Mouse (Mus musculus) liver, adult 2 months (tissue): ENCODE results near the gene Sfxn5.

Experiments used
- CTCF ChIP-seq: fragments of 200-500 bp; IDR thresholded peaks from 2 replicates; pipeline ENCODE4 v1.5.1; 2011; ENCODE audit warnings: low read depth, low read length, control low read depth
- POLR2A ChIP-seq: fragments of 200-500 bp; IDR thresholded peaks from 2 replicates; pipeline ENCODE4 v1.6.1; 2011; ENCODE audit warnings: low read length, control low read depth; ENCODE audit not compliant: insufficient read depth; ENCODE audit errors: extremely low read depth

DNA sequence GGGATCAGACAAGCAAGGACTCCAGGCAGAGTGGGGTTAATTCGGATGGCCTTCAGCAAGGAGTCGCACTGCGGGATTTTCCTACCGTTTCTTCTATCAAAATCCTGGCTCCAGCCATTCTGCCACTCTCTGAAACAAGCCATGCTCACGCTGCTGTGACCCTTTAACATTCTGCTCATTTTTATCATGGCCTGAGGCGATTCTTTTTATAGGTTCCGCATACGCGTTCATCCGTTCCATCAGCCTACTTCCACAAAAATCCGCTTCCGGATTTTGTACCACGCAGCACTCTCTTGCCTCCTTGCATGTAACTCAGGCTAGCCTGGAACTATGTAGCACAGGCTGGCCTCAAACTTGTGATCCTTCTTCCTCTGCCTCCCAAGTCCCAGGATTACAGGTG is 510 bp upstream of the Sfxn5 start:
- no peak for TF ChIP-seq CTCF
- TF ChIP-seq POLR2A: no peak
